Mouse (Mus musculus) intestine, embryonic 15.5 days (tissue): ENCODE results near the gene Mmgt2. TPM values are rescaled to one million over a fixed set of nuclear protein-coding genes. Genes with fewer than 3 reads are reported as not detected.

Source experiments
- ATAC-seq: fragments of 200-750 bp; cut with Nextera tagmentation; 2 replicates; pipeline ENCODE4 v1.8.0; 2017; ENCODE audit warnings: moderate TSS enrichment, moderate library complexity
- H3K27ac ChIP-seq: fragments of 300-500 bp; sonication (generic); 2 replicates; pipeline ENCODE4 v1.5.1; 2015; ENCODE audit warnings: mild to moderate bottlenecking, inconsistent platforms
- H3K27me3 ChIP-seq: fragments of 300-500 bp; sonication (generic); replicated peaks from 2 replicates; pipeline ENCODE4 v1.6.1; 2015; ENCODE audit warnings: inconsistent platforms
- H3K36me3 ChIP-seq: fragments of 300-500 bp; sonication (generic); 2 replicates; pipeline ENCODE4 v1.6.1; 2015; ENCODE audit warnings: inconsistent platforms
- H3K4me1 ChIP-seq: fragments of 300-500 bp; sonication (generic); replicated peaks from 2 replicates; pipeline ENCODE4 v1.6.1; 2015; ENCODE audit warnings: inconsistent platforms
- H3K4me2 ChIP-seq: fragments of 300-500 bp; sonication (generic); replicated peaks from 2 replicates; pipeline ENCODE4 v1.6.1; 2015; ENCODE audit warnings: mild to moderate bottlenecking, inconsistent platforms
- H3K4me3 ChIP-seq: fragments of 300-500 bp; sonication (generic); replicated peaks from 2 replicates; pipeline ENCODE4 v1.5.1; 2015; ENCODE audit warnings: inconsistent platforms
- H3K9ac ChIP-seq: fragments of 300-500 bp; sonication (generic); 2 replicates; pipeline ENCODE4 v1.6.1; 2015; ENCODE audit warnings: inconsistent platforms
- H3K9me3 ChIP-seq: fragments of 300-500 bp; sonication (generic); 2 replicates; pipeline ENCODE4 v1.6.1; 2016; ENCODE audit warnings: inconsistent platforms
- WGBS: fragments of 180-500 bp; shearing (Covaris S2); methylation state at CpG from one replicate; pipeline ENCODE4 v1.1.7; 2015; 5-methylcytosine and 5-hydroxymethylcytosine counted together
- polyA plus RNA-seq: library from polyadenylated mRNA; unstranded; fragments of >200 nt; fragmentation: Nextera tagmentation; extraction: Ambion mirVana; gene quantifications from 2 replicates; pipeline ENCODE4 v1.2.1, GENCODE M21; 2015

Gene Mmgt2
- polyA plus RNA-seq, 1 experiment from 2014 or later, result 71.8 TPM

GRCm38 (mm10) chr11:62629352-62630224 lies 18.9 kb upstream of the Mmgt2 start:
- Histone ChIP-seq H3K36me3 (no peaks in the 10 kb centered on the region), H3K4me1 (peaks cover 34% of the 10 kb centered on the region), H3K27me3 (no peaks in the 10 kb centered on the region), H3K9me3 (no peaks in the 10 kb centered on the region; the same call in 1 of the 2 replicates), H3K4me3 (no peak overlapping the region), H3K4me2 (peak overlapping the region; percentile 30), H3K27ac (peak overlapping the region; percentile 67), H3K9ac (no peak overlapping the region)
- 5% methylated on average over 9 of the region's 9 CpGs for WGBS
- peak; percentile 27 for ATAC-seq

GRCm38 (mm10) chr11:62630225-62630821 lies 18.1 kb upstream of the Mmgt2 start:
- ATAC-seq, result peak; percentile 39
- H3K4me1 ChIP-seq, result peaks cover 30% of the 10 kb centered on the region
- H3K27ac ChIP-seq, result peak overlapping the region; percentile 67

DNA sequence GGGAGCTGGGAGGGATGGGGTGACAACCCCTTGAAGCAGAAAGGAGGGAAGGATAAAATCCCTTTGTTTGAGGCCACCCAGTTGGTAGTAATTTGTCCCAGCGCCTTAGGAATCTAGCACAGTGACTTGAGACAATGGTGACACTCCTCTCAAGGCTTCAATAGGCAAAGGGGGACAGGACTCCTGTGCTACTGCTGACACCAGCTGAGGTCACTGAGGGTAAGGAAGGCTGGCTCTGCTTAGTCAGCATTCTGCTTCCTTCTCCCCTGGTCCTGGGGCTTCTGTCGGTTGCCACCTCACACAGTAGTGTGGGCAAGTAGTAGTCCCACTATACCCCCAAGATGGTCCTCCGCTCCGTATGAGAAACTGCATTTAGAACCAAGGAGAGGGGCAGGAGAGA lies 17.3 kb upstream of the Mmgt2 start:
- H3K36me3 ChIP-seq, result no peaks in the 10 kb centered on the region
- no peak for ATAC-seq
- no peak overlapping the region for H3K4me3 ChIP-seq
- no peak overlapping the region for H3K9ac ChIP-seq
- H3K9me3 ChIP-seq, result no peaks in the 10 kb centered on the region; the same call in 1 of the 2 replicates
- no peak overlapping the region for H3K4me2 ChIP-seq
- WGBS, result 58% methylated on average over 4 of the region's 4 CpGs
- H3K27me3 ChIP-seq, result no peaks in the 10 kb centered on the region
- H3K27ac ChIP-seq, result no peak overlapping the region
- peaks cover 32% of the 10 kb centered on the region for H3K4me1 ChIP-seq

More at GRCm38 (mm10) chr11:62630225-62630821, 18.1 kb upstream of the Mmgt2 start:
- Histone ChIP-seq H3K9ac (peak overlapping the region; percentile 6; the same call in 1 of the 2 replicates), H3K4me2 (peak overlapping the region; percentile 30; the same call in 1 of the 2 replicates), H3K36me3 (no peaks in the 10 kb centered on the region), H3K27me3 (no peaks in the 10 kb centered on the region), H3K9me3 (no peaks in the 10 kb centered on the region; the same call in 1 of the 2 replicates), H3K4me3 (no peak overlapping the region)
- WGBS, result 9% methylated on average over 11 of the region's 11 CpGs

DNA sequence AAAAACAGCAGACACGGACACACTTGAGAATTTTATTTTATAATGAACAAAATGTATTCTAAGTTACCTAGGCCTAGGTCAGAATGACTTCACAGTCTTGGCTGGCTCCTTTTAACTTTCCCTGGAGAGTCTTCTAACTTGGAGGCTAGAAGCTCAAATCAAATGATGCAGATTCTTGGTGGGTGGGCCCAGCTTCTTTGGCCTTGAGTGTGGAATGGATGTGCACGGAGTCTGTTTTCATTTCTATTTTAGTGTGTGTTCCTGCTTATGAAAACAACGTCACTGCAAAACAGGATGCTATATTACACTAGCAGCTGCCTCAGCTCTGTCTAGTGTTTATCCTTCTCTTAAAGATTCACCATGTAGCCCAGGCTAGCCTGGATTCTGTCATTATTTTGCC lies 13.1 kb upstream of the Mmgt2 start:
- no peak overlapping the region for H3K9ac ChIP-seq
- H3K9me3 ChIP-seq, result no peaks in the 10 kb centered on the region
- H3K27me3 ChIP-seq, result no peaks in the 10 kb centered on the region
- H3K36me3 ChIP-seq, result no peaks in the 10 kb centered on the region
- no peak for ATAC-seq
- peaks cover 22% of the 10 kb centered on the region for H3K4me1 ChIP-seq
- no peak overlapping the region for H3K4me2 ChIP-seq
- 54% methylated on average over 3 of the region's 3 CpGs for WGBS
- no peak overlapping the region for H3K4me3 ChIP-seq
- H3K27ac ChIP-seq, result 0 out of 2 replicates have a peak overlapping the region, but pooled peaks have one; percentile 2

DNA sequence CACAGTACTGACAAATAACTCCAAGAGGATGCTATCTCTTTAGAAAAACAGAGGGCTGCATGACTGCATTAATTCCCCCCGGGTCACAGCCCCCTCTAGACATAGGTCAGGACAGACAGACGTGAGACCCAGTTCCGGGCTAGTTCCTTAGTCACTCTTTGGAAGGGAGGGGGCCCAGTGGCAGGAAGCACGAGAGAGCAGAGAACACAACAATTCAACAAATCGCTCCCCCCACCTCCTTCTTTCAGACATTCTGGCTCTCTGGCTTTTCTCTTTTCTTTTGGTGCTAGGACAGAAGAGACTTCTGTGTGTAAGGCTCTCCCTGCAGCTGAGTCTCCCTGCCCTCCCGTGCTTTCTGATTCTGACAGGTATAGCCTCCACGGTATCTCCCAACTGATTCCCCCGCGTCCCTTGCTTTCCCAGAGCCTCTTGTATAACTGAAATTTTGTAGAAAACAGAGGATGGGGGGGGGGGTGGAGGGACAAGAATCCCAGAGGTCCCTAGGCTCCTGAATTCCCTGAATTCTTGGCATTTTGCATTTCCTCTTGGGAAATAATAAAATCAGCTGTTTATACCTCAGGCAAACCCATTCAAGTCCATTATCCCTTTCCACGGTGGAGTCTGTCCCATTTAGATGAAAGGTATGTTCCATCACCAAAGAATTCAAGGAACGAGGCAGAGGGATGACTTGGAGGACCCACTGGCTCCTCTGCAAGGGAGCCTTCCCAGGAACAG lies 12.2 kb upstream of the Mmgt2 start:
- no peak overlapping the region for H3K27ac ChIP-seq

DNA sequence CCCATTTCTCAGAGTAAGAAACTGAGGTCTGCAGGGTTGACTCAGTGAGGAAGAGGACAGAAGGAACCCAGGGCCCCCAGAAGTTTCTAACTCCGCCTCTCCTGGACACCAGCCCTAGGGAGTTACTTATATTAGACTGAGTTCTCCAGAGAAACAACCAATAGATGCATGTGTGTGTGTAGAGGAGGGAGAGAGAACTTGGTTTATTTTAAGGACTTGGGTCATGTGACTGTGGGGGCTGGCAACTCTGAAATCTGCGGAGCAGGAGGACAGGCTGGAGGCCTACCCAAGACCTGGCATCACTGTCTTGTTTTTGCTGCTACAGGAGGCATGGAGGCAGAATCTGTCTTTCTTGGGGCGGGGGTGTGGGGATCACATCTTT lies 11.6 kb upstream of the Mmgt2 start:
- Histone ChIP-seq H3K9ac (no peak overlapping the region), H3K27ac (no peak overlapping the region), H3K36me3 (no peaks in the 10 kb centered on the region), H3K9me3 (no peaks in the 10 kb centered on the region), H3K4me3 (no peak overlapping the region), H3K4me2 (no peak overlapping the region), H3K27me3 (no peaks in the 10 kb centered on the region), H3K4me1 (peaks cover 17% of the 10 kb centered on the region)
- 73% methylated on average over 3 of the region's 3 CpGs for WGBS
- ATAC-seq, result no peak

More for the DNA sequence above, 12.2 kb upstream of the Mmgt2 start:
- H3K4me3 ChIP-seq, result no peak overlapping the region
- H3K9ac ChIP-seq, result no peak overlapping the region
- 63% methylated on average over 11 of the region's 11 CpGs for whole genome bisulfite sequencing
- no peaks in the 10 kb centered on the region for H3K27me3 ChIP-seq
- no peaks in the 10 kb centered on the region for H3K9me3 ChIP-seq
- H3K36me3 ChIP-seq, result no peaks in the 10 kb centered on the region
- no peak for ATAC-seq
- no peak overlapping the region for H3K4me2 ChIP-seq
- peaks cover 15% of the 10 kb centered on the region for H3K4me1 ChIP-seq

GRCm38 (mm10) chr11:62637401-62637800 lies 11.1 kb upstream of the Mmgt2 start:
- H3K9ac ChIP-seq, result no peak overlapping the region
- H3K27me3 ChIP-seq, result no peaks in the 10 kb centered on the region
- H3K9me3 ChIP-seq, result no peaks in the 10 kb centered on the region
- 88% methylated on average over 5 of the region's 5 CpGs for WGBS
- H3K4me1 ChIP-seq, result peaks cover 18% of the 10 kb centered on the region
- H3K27ac ChIP-seq, result no peak overlapping the region
- ATAC-seq, result no peak
- H3K4me2 ChIP-seq, result no peak overlapping the region
- H3K4me3 ChIP-seq, result no peak overlapping the region
- H3K36me3 ChIP-seq, result no peaks in the 10 kb centered on the region

GRCm38 (mm10) chr11:62637806-62638205 lies 10.7 kb upstream of the Mmgt2 start:
- no peak for ATAC-seq
- Histone ChIP-seq H3K4me2 (no peak overlapping the region), H3K36me3 (no peaks in the 10 kb centered on the region), H3K4me3 (no peak overlapping the region), H3K27me3 (no peaks in the 10 kb centered on the region), H3K9ac (no peak overlapping the region), H3K27ac (no peak overlapping the region), H3K4me1 (peaks cover 20% of the 10 kb centered on the region), H3K9me3 (no peaks in the 10 kb centered on the region)
- 82% methylated on average over 6 of the region's 6 CpGs for WGBS

DNA sequence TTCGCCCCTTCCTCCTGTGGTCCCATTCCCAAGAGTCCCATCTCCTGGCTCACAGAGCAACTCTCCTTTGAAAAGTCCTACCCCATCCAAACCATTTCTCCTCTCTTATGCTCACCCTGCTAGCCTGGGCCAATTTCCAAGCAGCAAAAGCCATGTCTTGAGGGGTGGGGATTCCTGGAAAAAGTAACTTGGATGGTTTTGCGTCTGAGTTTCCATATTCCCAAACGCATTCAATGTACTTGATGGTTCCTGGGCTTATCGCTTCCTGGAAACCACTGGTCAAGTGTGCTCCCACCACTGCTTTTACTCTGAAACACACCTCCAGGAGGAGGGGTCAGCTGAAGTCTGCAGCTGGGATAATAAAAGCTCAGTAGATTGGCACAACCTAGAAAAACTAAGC lies 10.1 kb upstream of the Mmgt2 start:
- Histone ChIP-seq H3K36me3 (no peaks in the 10 kb centered on the region), H3K27ac (no peak overlapping the region), H3K4me3 (no peak overlapping the region), H3K9me3 (no peaks in the 10 kb centered on the region), H3K9ac (no peak overlapping the region), H3K4me1 (peaks cover 25% of the 10 kb centered on the region), H3K27me3 (no peaks in the 10 kb centered on the region), H3K4me2 (no peak overlapping the region)
- WGBS, result 85% methylated on average over 4 of the region's 4 CpGs
- ATAC-seq, result no peak

DNA sequence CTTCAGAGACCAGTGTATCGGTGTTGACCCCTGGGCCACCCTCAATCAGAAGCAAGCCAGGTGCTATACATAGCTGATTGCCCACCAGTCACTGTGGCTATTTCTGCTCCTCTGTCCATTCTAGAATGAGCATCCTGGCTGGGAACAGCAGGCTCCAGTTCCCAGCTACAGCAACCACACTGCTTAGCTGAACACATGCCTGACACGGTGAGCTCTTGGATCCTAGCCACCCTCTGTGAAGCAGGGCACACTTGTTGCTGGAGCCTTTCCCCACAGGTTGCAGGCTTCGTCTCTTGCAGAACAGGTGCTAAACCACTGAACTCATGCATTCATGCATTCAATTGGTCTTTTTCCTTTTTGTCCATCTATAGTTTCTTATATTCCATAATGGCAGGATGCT lies 8.1 kb upstream of the Mmgt2 start:
- H3K4me1 ChIP-seq, result peaks cover 41% of the 10 kb centered on the region
- H3K27me3 ChIP-seq, result no peaks in the 10 kb centered on the region
- H3K4me3 ChIP-seq, result no peak overlapping the region
- ATAC-seq, result no peak
- H3K9me3 ChIP-seq, result no peaks in the 10 kb centered on the region
- 83% methylated on average over 3 of the region's 3 CpGs for WGBS
- H3K4me2 ChIP-seq, result no peak overlapping the region
- no peak overlapping the region for H3K9ac ChIP-seq
- H3K36me3 ChIP-seq, result no peaks in the 10 kb centered on the region
- H3K27ac ChIP-seq, result no peak overlapping the region

DNA sequence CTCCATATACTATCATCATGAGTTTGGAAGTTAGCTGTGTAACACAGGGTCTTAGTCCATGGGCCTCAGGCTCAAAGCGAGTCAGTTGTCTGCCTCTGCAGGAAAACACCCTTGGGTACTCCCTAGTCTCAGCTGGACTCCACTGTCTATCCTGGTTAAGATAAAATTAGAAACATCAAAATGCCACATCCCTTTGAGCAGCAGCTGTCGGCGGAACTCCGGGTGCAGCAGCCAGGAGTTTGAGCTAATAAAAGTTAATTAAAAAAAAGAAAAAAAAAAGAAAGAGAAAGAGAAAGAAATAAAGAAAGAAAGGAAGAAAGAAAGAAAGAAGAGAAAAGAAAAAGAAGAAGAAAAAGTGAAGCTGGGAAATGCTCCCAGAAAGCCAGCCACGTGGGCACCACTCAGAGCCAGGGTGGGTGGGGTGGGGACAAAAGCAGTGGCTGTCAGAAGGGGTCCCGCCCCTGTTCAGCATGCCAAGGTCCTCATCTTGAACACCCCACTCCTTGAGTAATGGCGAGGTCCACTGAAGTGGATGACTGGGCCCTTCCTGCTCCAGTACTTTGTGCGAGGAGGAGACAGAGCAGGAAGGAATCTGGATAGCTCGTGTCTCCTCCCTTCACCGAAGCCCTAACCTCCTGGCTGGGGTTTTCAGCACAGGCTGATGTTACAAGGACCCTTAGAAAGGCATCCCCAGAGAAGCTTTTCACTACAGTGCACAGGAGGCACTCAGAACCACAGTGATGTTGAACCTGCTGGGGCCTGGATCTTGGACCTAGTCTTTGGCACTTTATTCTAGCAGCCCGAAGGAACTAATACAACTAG lies 6.2 kb upstream of the Mmgt2 start:
- ATAC-seq, result no peak
- no peak overlapping the region for H3K9ac ChIP-seq
- H3K27ac ChIP-seq, result no peak overlapping the region
- 63% methylated on average over 11 of the region's 11 CpGs for WGBS
- H3K36me3 ChIP-seq, result no peaks in the 10 kb centered on the region
- H3K9me3 ChIP-seq, result no peaks in the 10 kb centered on the region
- H3K4me3 ChIP-seq, result no peak overlapping the region
- no peaks in the 10 kb centered on the region for H3K27me3 ChIP-seq
- no peak overlapping the region for H3K4me2 ChIP-seq
- peaks cover 44% of the 10 kb centered on the region for H3K4me1 ChIP-seq
